Mouse (Mus musculus) heart, adult 2 months (tissue): Measurements from ENCODE around the gene 3830406C13Rik.

Source experiments
- CTCF ChIP-seq: fragments of 200-600 bp; IDR thresholded peaks from 2 replicates; pipeline ENCODE4 v1.8.1; 2022; ENCODE audit warnings: antibody characterized with exemption, mild to moderate bottlenecking, moderate library complexity
- EP300 ChIP-seq: fragments of 200-500 bp; IDR thresholded peaks from 2 replicates; pipeline ENCODE4 v1.6.1; 2011; ENCODE audit warnings: low read depth, low read length, control low read depth; ENCODE audit not compliant: insufficient read depth
- POLR2A ChIP-seq: fragments of 200-500 bp; IDR thresholded peaks from 2 replicates; pipeline ENCODE4 v1.6.1; 2011; ENCODE audit warnings: mild to moderate bottlenecking, low read depth, low read length, control low read depth; ENCODE audit not compliant: insufficient read depth

DNA sequence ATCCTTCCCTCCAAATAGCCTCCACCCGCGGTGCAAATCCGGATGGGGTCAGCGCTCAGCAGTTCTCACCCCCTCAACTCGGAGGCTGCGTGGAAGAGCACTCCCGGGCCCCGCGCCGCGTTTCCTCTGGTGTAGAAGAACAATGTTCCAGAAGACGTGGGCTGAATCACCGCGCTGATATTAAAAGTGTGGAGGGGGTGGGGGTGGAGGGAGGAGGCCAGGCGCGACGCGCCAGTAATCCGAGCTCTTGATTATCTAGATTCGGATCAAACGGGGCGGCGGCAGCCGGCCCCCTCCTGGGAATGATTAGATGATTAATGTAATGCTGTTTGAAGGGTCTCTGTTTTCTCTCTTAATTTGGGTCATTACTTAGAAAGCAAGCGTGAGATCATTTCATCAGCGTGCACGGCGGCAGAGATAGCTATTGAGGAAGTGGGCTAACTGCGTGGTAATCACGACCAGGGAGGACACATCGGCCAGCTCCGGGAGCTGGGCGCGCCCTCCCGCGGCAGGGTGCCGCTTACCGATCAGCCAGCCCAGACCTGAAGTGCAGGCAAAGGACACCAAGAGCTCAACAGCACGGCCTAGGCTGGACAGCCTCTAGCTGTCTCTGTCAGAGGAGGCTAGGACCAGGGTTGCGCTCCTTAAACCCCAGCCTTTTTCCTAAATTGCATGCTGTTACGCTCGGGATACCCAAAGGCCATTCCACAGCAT lies 57.3 kb downstream of the 3830406C13Rik start:
- TF ChIP-seq POLR2A, result no peak
- TF ChIP-seq CTCF, result peak; percentile 26
- no peak for TF ChIP-seq EP300
